Mouse (Mus musculus) frontal cortex, adult (tissue): ENCODE measurements at regions not wholly inside any gene's neighbourhood (a gene's known extent, or its start where the extent isn't known, plus 50 kb on each side); places are given as distances from the start of the nearest gene placed in this dataset.
"Not testable (repeated sequence)": the region's sequence is repeated elsewhere in the genome, so short reads cannot be mapped to it uniquely, and the experiment has no call there.

Experiments used
- ATAC-seq: cut with Nextera tagmentation; 2 replicates; pipeline ENCODE4 v1.9.2; 2017; ENCODE audit warnings: mild to moderate bottlenecking, moderate library complexity, mixed read lengths; ENCODE audit not compliant: low TSS enrichment

DNA sequence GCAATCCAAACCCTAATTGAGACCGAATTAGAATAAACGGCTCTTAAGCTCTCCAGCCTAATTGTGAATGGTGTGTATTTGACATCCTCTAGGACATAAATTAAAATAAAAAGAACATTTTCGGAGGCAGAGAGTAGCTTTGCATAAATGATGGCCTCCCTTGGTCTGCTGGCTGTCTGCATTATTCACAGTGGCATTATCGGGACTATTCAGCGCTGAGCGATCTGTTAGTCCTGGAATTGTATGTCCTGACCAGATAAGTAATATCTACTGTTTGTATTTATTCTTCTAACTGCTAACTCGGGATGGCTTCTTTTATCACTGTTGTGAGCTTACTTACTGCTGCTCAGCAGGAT lies 299.6 kb downstream of the Chl1 start:
- ATAC-seq: no peak

DNA sequence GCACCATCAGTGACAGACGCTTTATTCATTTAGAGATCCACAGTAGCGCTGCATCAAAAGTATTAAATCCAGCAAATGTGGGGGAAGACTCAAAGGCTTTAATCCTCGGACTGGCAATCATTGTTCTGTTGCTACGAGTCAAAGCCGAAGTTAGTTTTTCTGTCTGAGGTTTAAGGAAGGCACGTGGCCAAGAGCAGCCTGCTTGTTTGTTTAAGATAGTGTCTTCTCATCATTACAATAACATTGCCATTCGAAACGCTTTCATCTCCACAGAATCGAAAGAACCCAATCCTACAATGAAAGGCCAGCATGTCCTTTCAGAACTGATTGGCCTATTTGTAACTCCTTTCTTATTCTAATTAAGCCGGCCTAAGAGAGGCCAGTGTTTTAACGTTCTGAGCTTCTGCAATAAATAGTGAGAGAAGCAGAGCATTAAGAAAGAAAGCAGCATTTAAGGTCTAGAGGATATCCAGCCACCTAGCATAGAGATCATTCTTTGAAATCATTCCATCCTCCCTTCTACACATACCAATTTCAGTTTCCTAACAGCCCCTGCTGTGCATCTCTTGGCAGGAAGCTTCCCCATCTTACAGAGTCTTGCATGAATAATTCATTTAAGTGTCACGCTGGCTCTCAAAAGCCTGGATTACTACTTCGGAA lies 300.1 kb downstream of the Chl1 start:
- ATAC-seq: peak; percentile 96

DNA sequence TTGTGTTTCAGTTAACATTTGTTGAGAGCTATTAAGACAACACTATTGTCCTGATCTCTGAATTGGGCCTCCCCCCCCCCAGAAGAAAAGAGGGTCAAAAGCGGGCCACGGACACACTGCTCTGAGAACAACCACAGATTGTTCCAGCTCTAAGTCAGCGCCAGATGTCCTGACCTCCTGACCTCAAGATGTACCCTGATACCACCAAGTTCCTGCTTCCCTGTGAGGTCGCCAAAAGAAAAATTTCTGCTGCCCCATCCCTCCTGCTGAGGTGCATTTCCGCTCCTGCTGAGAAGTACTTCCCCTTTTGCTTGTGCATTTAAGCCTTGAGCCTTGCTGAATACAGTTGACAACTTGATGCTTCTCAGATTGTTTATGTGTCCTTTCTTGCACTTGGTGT lies 306.0 kb downstream of the Chl1 start:
- not testable (repeated sequence) for ATAC-seq

DNA sequence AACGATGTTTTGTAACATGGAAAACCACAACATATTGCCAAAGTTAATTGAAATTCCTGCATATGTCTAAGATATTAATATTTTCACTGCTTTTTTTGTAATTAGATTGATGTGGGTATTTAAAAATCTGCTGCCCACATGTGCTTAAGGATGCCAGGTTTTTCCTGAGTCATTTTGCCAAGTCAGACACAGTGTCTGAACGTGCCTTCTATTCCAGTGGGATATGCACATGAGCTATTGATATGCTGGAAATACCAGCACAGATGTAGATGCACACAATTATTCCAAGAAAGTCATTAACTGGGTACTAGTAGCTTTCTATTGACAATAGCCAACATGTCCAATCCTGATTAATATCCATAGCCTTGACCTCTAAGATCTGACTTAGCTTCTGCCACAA lies 315.7 kb downstream of the Chl1 start:
- peak; percentile 69; the same call in 1 of the 2 replicates for ATAC-seq

- no peak for ATAC-seq
Observed at GRCm38 (mm10) chr6:103827623-103828022, 317.2 kb downstream of the Chl1 start.

GRCm38 (mm10) chr6:103828866-103829265 lies 318.5 kb downstream of the Chl1 start:
- ATAC-seq: no peak

DNA sequence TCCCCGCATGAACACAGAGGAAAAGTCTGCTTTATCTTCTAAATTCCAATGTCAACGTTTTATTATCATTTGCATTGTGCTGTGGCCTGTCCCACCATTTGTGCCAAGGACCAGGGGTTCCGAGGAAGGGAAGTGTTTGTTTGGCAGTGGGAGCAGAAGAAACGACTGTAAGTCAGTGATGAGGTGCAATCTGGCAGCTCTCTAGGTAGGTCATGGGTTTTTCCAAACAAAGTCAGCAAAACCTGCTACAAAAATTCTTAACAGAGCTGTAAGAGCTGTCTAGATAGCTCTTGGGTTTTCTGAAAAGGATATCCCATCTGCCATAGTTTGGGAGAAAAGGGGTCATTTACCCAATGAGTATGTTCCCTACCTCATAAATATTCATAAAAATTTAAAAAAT lies 321.9 kb downstream of the Chl1 start:
- peak; percentile 62 for ATAC-seq

- ATAC-seq: peak; percentile 76
Observed at GRCm38 (mm10) chr6:103832808-103833207, 322.4 kb downstream of the Chl1 start.

- peak; percentile 83 for ATAC-seq
Observed at GRCm38 (mm10) chr6:103833501-103834132, 323.2 kb downstream of the Chl1 start.

- no peak for ATAC-seq
Observed at GRCm38 (mm10) chr6:103834726-103835229, 324.4 kb downstream of the Chl1 start.

GRCm38 (mm10) chr6:103859787-103860186 lies 349.4 kb downstream of the Chl1 start:
- no peak for ATAC-seq

GRCm38 (mm10) chr6:103893455-103893854 lies 383.1 kb downstream of the Chl1 start:
- no peak for ATAC-seq

- ATAC-seq: peak; percentile 76
Observed at GRCm38 (mm10) chr6:103924504-103924903, 414.1 kb downstream of the Chl1 start.

DNA sequence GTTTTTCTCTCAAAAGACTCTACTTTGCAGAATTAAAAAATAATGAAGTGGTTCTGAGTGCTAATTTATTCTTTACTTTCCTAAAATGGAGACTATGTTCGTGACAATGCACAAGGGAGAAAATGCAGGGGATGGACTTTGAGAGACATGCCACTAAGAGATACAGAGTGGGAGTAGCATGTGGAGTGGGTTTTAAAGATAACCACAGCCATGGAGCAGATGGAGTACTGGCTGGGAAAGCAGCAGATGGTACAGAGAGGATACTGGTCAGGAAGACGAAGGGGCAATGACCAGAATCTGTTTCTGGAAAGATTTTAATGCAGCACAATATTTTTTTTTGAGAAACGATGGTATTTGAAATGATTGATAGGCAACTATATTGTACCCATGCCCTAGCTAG lies 416.7 kb downstream of the Chl1 start:
- peak; percentile 96 for ATAC-seq

DNA sequence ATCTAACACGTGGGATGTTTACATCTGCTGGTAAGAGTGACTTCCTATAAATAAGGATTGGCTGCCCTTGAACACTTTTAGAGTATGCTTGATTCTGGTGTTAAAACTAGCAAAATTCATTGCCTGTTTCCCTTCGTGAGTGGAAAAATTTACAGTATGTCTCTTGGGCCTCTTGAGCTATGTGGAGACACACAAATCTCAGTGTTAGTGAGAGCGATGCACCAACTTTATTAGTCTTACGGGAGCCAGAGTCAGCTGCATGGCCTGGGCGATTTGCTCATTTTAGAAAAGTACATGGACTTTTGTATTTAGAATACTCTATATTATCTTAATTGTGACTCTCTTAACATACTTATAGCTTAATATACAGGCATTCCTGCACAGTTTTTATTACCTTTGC lies 430.0 kb downstream of the Chl1 start:
- no peak for ATAC-seq

DNA sequence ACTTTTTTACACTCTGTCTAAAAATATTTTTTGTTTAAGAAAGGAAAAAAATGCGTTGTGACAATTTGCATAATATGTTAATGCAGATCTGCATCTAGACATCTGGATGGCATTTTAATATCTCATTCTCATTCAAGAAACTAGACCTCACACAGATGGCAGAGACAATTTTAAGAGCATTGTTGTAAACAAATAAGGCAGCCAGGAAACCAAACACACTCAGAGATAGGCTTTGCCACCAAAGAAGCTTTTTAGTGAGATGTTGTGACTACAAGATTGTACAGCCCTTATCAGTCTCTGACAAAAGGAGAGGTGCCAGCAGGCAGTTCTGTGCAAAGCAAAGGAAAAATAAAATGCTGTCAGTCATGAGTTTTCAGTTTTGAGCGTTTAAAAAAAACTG lies 434.0 kb downstream of the Chl1 start:
- peak; percentile 85 for ATAC-seq

- no peak for ATAC-seq
Observed at GRCm38 (mm10) chr6:103947474-103947873, 437.1 kb downstream of the Chl1 start.

GRCm38 (mm10) chr6:103953134-103953771 lies 442.9 kb downstream of the Chl1 start:
- no peak for ATAC-seq

- peak; percentile 94 for ATAC-seq
Observed at GRCm38 (mm10) chr6:103959002-103959401, 448.6 kb downstream of the Chl1 start.

DNA sequence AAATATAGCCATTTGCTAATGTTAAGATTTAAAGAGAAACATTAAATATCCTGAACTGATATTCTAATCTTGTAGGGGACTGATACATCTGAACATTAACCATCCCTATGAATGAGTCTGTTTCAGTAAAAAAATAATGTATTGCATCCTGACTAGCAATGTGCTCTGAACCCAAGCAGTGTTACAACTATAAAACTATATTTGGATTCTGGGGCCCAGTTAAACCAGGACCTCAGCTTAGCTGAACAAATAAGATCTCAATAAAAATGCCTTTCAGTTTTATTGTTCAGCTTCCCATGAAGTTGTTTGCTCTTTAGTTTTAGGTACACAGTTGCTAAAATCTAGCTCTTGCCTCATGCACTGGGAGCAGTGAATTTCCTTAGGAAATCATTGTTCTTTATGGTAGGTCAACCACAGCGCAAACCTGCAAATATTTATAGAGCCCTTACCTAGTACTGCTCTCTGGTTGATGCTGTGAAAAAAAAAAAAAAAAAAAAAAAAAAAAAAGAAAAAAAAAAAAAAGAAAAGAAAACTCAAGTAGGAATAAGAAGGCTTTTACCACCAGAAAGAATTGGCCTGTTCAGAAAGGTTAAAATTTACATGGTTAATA lies 457.5 kb downstream of the Chl1 start:
- ATAC-seq: no peak

- no peak for ATAC-seq
Observed at GRCm38 (mm10) chr6:103999186-103999585, 488.8 kb downstream of the Chl1 start.

DNA sequence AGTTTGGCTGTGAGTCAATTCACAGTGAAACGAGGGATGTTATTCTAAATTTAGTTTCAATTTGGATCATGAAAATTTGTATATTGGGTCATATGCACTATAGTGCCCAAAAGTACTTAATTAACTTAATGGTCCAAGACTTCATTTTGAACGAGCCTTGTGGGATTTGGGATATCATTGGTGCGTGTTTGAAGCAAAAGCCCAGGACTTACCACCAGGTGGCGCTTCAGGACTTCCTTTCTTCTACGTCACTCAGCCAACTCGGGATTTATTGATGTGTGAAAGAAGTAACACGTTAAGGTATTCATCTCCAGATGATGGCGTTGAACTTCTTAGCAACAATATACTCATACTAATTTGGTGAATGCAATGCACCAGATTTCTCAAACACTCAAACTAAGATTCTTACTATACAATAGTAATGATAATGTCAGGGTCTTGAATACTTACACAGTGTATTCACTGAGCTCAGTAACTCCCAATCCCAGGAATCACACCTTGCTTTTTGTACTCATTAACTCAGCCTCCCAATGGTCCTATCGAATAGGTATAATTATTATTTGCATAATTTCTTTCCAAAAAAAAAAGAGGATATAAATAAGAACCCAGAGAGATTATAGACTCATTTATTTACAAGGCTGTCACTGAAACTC lies 464.0 kb upstream of the Cntn6 start:
- ATAC-seq: peak; percentile 93
